Mouse (Mus musculus): ENCODE measurements around the gene Vwa3a.
"Not testable (repeated sequence)": the region's sequence is repeated elsewhere in the genome, so short reads cannot be mapped to it uniquely, and the experiment has no call there.

Gene Vwa3a

GRCm38 (mm10) chr7:120739018-120739417, at the start of gene Vwa3a:
Gene Vwa3a (plus strand): TSS chr7:120739318.
- no peak for DNase-seq (ENCODE audit: low spot score in 2 of 2)

- DNase-seq (ENCODE audit: low spot score in 2 of 2), result no peak
These were observed 48.5 kb upstream of the Vwa3a start for GRCm38 (mm10) chr7:120690634-120691033.

GRCm38 (mm10) chr7:120693831-120694375, 45.2 kb upstream of the Vwa3a start:
- no peak for DNase-seq (ENCODE audit: low spot score in 2 of 2)

GRCm38 (mm10) chr7:120695196-120695595, 43.9 kb upstream of the Vwa3a start:
- DNase-seq (ENCODE audit: low spot score in 2 of 2), result no peak

GRCm38 (mm10) chr7:120695641-120696040, 43.5 kb upstream of the Vwa3a start:
- DNase-seq (ENCODE audit: low spot score in 2 of 2), result no peak

- no peak for DNase-seq (ENCODE audit: low spot score in 2 of 2)
These were observed 42.8 kb upstream of the Vwa3a start for GRCm38 (mm10) chr7:120696331-120696730.

GRCm38 (mm10) chr7:120699586-120699985, 39.5 kb upstream of the Vwa3a start:
- DNase-seq (ENCODE audit: low spot score in 2 of 2), result no peak

- DNase-seq (ENCODE audit: low spot score in 2 of 2), result no peak
These were observed 35.2 kb upstream of the Vwa3a start for GRCm38 (mm10) chr7:120703888-120704287.

- no peak for DNase-seq (ENCODE audit: low spot score in 2 of 2)
These were observed 27.0 kb upstream of the Vwa3a start for GRCm38 (mm10) chr7:120712071-120712470.

GRCm38 (mm10) chr7:120713225-120713624, 25.9 kb upstream of the Vwa3a start:
- DNase-seq (ENCODE audit: low spot score in 2 of 2), result no peak

GRCm38 (mm10) chr7:120713951-120714350, 25.2 kb upstream of the Vwa3a start:
- DNase-seq (ENCODE audit: low spot score in 2 of 2), result not testable (repeated sequence)

- no peak for DNase-seq (ENCODE audit: low spot score in 2 of 2)
These were observed 21.9 kb upstream of the Vwa3a start for GRCm38 (mm10) chr7:120717261-120717660.

- no peak for DNase-seq (ENCODE audit: low spot score in 2 of 2)
These were observed 18.1 kb upstream of the Vwa3a start for GRCm38 (mm10) chr7:120721051-120721450.

- DNase-seq (ENCODE audit: low spot score in 2 of 2), result no peak
These were observed 17.7 kb upstream of the Vwa3a start for GRCm38 (mm10) chr7:120721456-120721855.

- no peak for DNase-seq (ENCODE audit: low spot score in 2 of 2)
These were observed 17.1 kb upstream of the Vwa3a start for GRCm38 (mm10) chr7:120722063-120722462.

- DNase-seq (ENCODE audit: low spot score in 2 of 2), result no peak
These were observed 16.3 kb upstream of the Vwa3a start for GRCm38 (mm10) chr7:120722839-120723278.

GRCm38 (mm10) chr7:120727581-120727980, 11.5 kb upstream of the Vwa3a start:
- no peak for DNase-seq (ENCODE audit: low spot score in 2 of 2)

- no peak for DNase-seq (ENCODE audit: low spot score in 2 of 2)
These were observed 9.5 kb upstream of the Vwa3a start for GRCm38 (mm10) chr7:120729635-120730034.

GRCm38 (mm10) chr7:120732906-120733305, 6.2 kb upstream of the Vwa3a start:
- DNase-seq (ENCODE audit: low spot score in 2 of 2), result no peak

- no peak for DNase-seq (ENCODE audit: low spot score in 2 of 2)
These were observed 512 bp downstream of the Vwa3a start for GRCm38 (mm10) chr7:120739558-120740101.

- no peak for DNase-seq (ENCODE audit: low spot score in 2 of 2)
These were observed 4.5 kb downstream of the Vwa3a start for GRCm38 (mm10) chr7:120743366-120744351.

- DNase-seq (ENCODE audit: low spot score in 2 of 2), result no peak
These were observed 5.5 kb downstream of the Vwa3a start for GRCm38 (mm10) chr7:120744606-120745005.

- DNase-seq (ENCODE audit: low spot score in 2 of 2), result peak in 1 of 2 experiments; percentile 37
These were observed 6.9 kb downstream of the Vwa3a start for GRCm38 (mm10) chr7:120746029-120746428.

Data from urinary bladder, adult 18-20 months (tissue).